Mouse (Mus musculus): ENCODE results near the gene Dact2. TPM values are rescaled to one million over a fixed set of nuclear protein-coding genes. Genes with fewer than 3 reads are reported as not detected.

The Dact2 gene
- total and polyA plus RNA-seq, 3 experiments, result not detected

DNA sequence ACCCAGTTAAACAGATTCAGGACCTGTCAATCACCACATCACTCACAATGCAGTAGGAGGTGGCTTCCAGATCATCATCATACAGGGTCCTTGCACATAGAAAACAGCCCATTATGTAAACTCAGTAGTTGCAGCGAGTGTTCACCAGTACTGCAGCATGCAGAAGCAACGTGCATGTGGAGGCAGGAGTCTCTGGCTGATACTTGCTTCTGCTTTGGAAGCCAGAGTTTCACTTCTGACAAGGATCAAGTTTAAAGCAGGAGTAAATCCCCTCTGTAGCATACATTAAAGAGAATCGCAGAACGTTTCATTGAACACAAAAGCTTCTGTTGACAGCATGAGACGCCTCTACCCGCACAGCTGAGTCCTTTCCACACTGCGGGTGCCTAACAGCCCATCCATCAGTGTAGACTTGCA, 46.3 kb downstream of the Dact2 start:
- dilution Hi-C loops (cut with MboI; ENCODE audit: extremely low pct_ligation_motif_present, extremely low pct_unique_long_range_greater_than_20kb, low sequenced_read_pairs) (no loop called here), in situ Hi-C loops (cut with MboI; ENCODE audit: low pct_ligation_motif_present, low pct_unique_long_range_greater_than_20kb, low sequenced_read_pairs) (no loop called here)
- Histone ChIP-seq H3K9me3 (replicated peaks; ENCODE audit: low read length) (no peaks in the 10 kb centered on the region), H3K9ac (ENCODE audit: insufficient read depth, low read depth) (no peak overlapping the region), H3K4me2 (ENCODE audit: insufficient read depth, low read depth, poor library complexity, severe bottlenecking) (no peak overlapping the region), H3K27me3 (replicated peaks) (peaks cover 22% of the 10 kb centered on the region), H3K79me2 (replicated peaks; ENCODE audit: control insufficient read depth, extremely low read depth, insufficient read depth, poor library complexity, severe bottlenecking) (no peaks in the 10 kb centered on the region), H3K4me1 (ENCODE audit: control insufficient read depth in 1 of 2, insufficient read depth in 2 of 2) (peaks cover 0 to 18% of the 10 kb centered on the region in 2 experiments; a peak in 3 of 4 replicates), H3K36me3 (replicated peaks in 1 of 2; ENCODE audit: control insufficient read depth in 1 of 2, insufficient read depth in 1 of 2, low read length in 1 of 2) (no peaks in the 10 kb centered on the region), H3K27ac (ENCODE audit: insufficient read depth, low read depth) (no peak overlapping the region), H3K4me3 (replicated peaks in 1 of 3; ENCODE audit: low read depth in 2 of 3, low read length in 2 of 3, poor library complexity in 1 of 3) (no peak overlapping the region)
- no peak for DNase-seq (ENCODE audit: extremely low read depth)
- TF ChIP-seq KAT2A (IDR thresholded peaks at IDR 0.05; ENCODE audit: insufficient replicate concordance, low read length) (no peak), HCFC1 (IDR thresholded peaks at IDR 0.05; ENCODE audit: low read depth, low read length) (no peak), TCF12 (IDR thresholded peaks at IDR 0.05; ENCODE audit: low read depth, low read length) (no peak), EP300 (IDR thresholded peaks at IDR 0.05; ENCODE audit: low read length) (no peak), ELF1 (IDR thresholded peaks at IDR 0.05; ENCODE audit: low read depth, low read length) (no peak), UBTF (IDR thresholded peaks at IDR 0.05; ENCODE audit: low read depth, low read length) (no peak), MAFK (IDR thresholded peaks at IDR 0.05; ENCODE audit: insufficient replicate concordance, low read length) (no peak), GABPA (IDR thresholded peaks at IDR 0.05; ENCODE audit: insufficient replicate concordance, low read depth, low read length) (no peak), SMC3 (IDR thresholded peaks at IDR 0.05; ENCODE audit: low read depth, low read length) (no peak)

Other genes starting within 250 kb of the Dact2 start
- not detected in 2 replicates for gene Gm7356, start 200.6 kb downstream of the Dact2 start, total RNA-seq (2012; rRNA removed)
- gene Gm7356, start 200.6 kb downstream of the Dact2 start, total RNA-seq (2014; rRNA removed), result not detected in 2 replicates
- not detected in 2 replicates for gene Gm7356, start 200.6 kb downstream of the Dact2 start, polyA plus RNA-seq (2012; ENCODE audit: insufficient read length, low read depth)
- gene Gm7358, start 144.8 kb downstream of the Dact2 start, total RNA-seq (2012; rRNA removed), result not detected in 2 replicates
- gene Gm7358, start 144.8 kb downstream of the Dact2 start, total RNA-seq (2014; rRNA removed), result not detected in 2 replicates
- gene Gm7358, start 144.8 kb downstream of the Dact2 start, polyA plus RNA-seq (2012; ENCODE audit: insufficient read length, low read depth), result not detected in 2 replicates
- gene Smoc2, start 75.2 kb upstream of the Dact2 start, total RNA-seq (2012; rRNA removed), result not detected in 2 replicates
- 0.34 TPM in 1 of 2 replicates, not detected in the other for gene Smoc2, start 75.2 kb upstream of the Dact2 start, total RNA-seq (2014; rRNA removed)
- not detected in 2 replicates for gene Smoc2, start 75.2 kb upstream of the Dact2 start, polyA plus RNA-seq (2012; ENCODE audit: insufficient read length, low read depth)

Data from CH12.LX (cell line).